8 mouse cellular contexts compared by ENCODE assay signal in genomic region chr1:43827002-43827762, GRCm38 (mm10). TPM values are rescaled to one million over a fixed set of nuclear protein-coding genes. Genes with fewer than 3 reads are reported as not detected.
DNase-seq lines count a peak whose midpoint lies in the region; ATAC-seq and TF ChIP-seq lines count a peak whose summit lies in the region.

No protein-coding gene starts in this region.

- H3K27me3 ChIP-seq in ES-Bruce4 (ENCODE audit: control insufficient read depth, insufficient read depth, low read length, poor library complexity, severe bottlenecking): no peaks in the 10 kb centered on the region
- H3K27me3 ChIP-seq in embryonic facial prominence, embryonic 14.5 days (replicated peaks; ENCODE audit: control insufficient read depth, insufficient read depth, low read length): no peaks in the 10 kb centered on the region
- no peaks in the 10 kb centered on the region for H3K27me3 ChIP-seq in hindbrain, embryonic 12.5 days
- H3K27me3 ChIP-seq in midbrain, embryonic 15.5 days (replicated peaks): no peaks in the 10 kb centered on the region
- no peaks in the 10 kb centered on the region for H3K27me3 ChIP-seq in thymus, adult 2 months (ENCODE audit: control insufficient read depth, insufficient read depth, low read length)

- 0% methylated on average over 47 of the region's 68 CpGs for WGBS in embryonic facial prominence, embryonic 14.5 days
- under 1% methylated on average over 68 of the region's 68 CpGs for WGBS in hindbrain, embryonic 12.5 days
- WGBS in midbrain, embryonic 15.5 days: under 1% methylated on average over 68 of the region's 68 CpGs
- WGBS in thymus, adult 2 months: under 1% methylated on average over 66 of the region's 68 CpGs

- H3K4me3 ChIP-seq in ES-Bruce4 (ENCODE audit: low read depth, low read length): peak overlapping the region; percentile 77
- peak overlapping the region; percentile 93 for H3K4me3 ChIP-seq in embryonic facial prominence, embryonic 14.5 days (ENCODE audit: low read depth, low read length)
- peak overlapping the region; percentile 89 for H3K4me3 ChIP-seq in hindbrain, embryonic 12.5 days
- peak overlapping the region; percentile 80 for H3K4me3 ChIP-seq in midbrain, embryonic 15.5 days
- peak overlapping the region; percentile 75 for H3K4me3 ChIP-seq in thymus, adult 2 months (ENCODE audit: control insufficient read depth, insufficient read depth, low read length)

- TF ChIP-seq EP300 in ES-Bruce4 (IDR thresholded peaks at IDR 0.05; ENCODE audit: insufficient read depth, low read depth, low read length): no peak

- TF ChIP-seq CTCF in ES-Bruce4 (IDR thresholded peaks at IDR 0.05; ENCODE audit: low read depth, low read length): no peak
- TF ChIP-seq CTCF in thymus, adult 2 months (IDR thresholded peaks at IDR 0.05; ENCODE audit: borderline replicate concordance, control insufficient read depth, extremely low read depth, insufficient read depth, low read length, poor library complexity): no peak

- peak overlapping the region; percentile 72 for H3K9ac ChIP-seq in ES-Bruce4 (ENCODE audit: low read depth, poor library complexity, severe bottlenecking)
- H3K9ac ChIP-seq in embryonic facial prominence, embryonic 14.5 days (ENCODE audit: low read depth, low read length): peak overlapping the region; percentile 87
- H3K9ac ChIP-seq in hindbrain, embryonic 12.5 days: peak overlapping the region; percentile 91
- H3K9ac ChIP-seq in midbrain, embryonic 15.5 days: peak overlapping the region; percentile 69

- DNase-seq in embryo, embryonic 10 days (ENCODE audit: low spot score): peak; percentile 63
- no peak for DNase-seq in embryo, embryonic 9.5 days (ENCODE audit: extremely low spot score)
- DNase-seq in embryonic facial prominence, embryonic 14.5 days (ENCODE audit: low spot score): peak; percentile 26
- peak; percentile 83 for DNase-seq in liver
- DNase-seq in thymus, adult 2 months: peak; percentile 61

- H3K4me2 ChIP-seq in embryonic facial prominence, embryonic 14.5 days (ENCODE audit: low read depth, low read length): peak overlapping the region; percentile 95
- H3K4me2 ChIP-seq in hindbrain, embryonic 12.5 days (replicated peaks): peak overlapping the region; percentile 91
- peak overlapping the region; percentile 82 for H3K4me2 ChIP-seq in midbrain, embryonic 15.5 days

- H3K4me1 ChIP-seq in ES-Bruce4 (ENCODE audit: control insufficient read depth, insufficient read depth, low read length): no peaks in the 10 kb centered on the region
- peaks cover 9% of the 10 kb centered on the region; the same call in 1 of the 2 replicates for H3K4me1 ChIP-seq in embryonic facial prominence, embryonic 14.5 days (ENCODE audit: control insufficient read depth, insufficient read depth, low read length)
- H3K4me1 ChIP-seq in hindbrain, embryonic 12.5 days: peaks cover 28% of the 10 kb centered on the region
- H3K4me1 ChIP-seq in midbrain, embryonic 15.5 days: peaks cover 26% of the 10 kb centered on the region
- no peaks in the 10 kb centered on the region for H3K4me1 ChIP-seq in thymus, adult 2 months (replicated peaks; ENCODE audit: control insufficient read depth, insufficient read depth, low read length)

- no peaks in the 10 kb centered on the region for H3K36me3 ChIP-seq in ES-Bruce4 (ENCODE audit: control insufficient read depth, insufficient read depth, low read length, poor library complexity, severe bottlenecking)
- H3K36me3 ChIP-seq in embryonic facial prominence, embryonic 14.5 days (ENCODE audit: control insufficient read depth, insufficient read depth, low read length): no peaks in the 10 kb centered on the region
- no peaks in the 10 kb centered on the region for H3K36me3 ChIP-seq in hindbrain, embryonic 12.5 days
- H3K36me3 ChIP-seq in midbrain, embryonic 15.5 days (replicated peaks): no peaks in the 10 kb centered on the region
- H3K36me3 ChIP-seq in thymus, adult 2 months (ENCODE audit: control insufficient read depth, insufficient read depth, low read length): no peaks in the 10 kb centered on the region

- peak; percentile 70 for TF ChIP-seq POLR2A in ES-Bruce4 (IDR thresholded peaks at IDR 0.05; ENCODE audit: insufficient read depth, low read length)
- TF ChIP-seq POLR2A in thymus, adult 2 months (IDR thresholded peaks at IDR 0.05; ENCODE audit: control insufficient read depth, extremely low read depth, insufficient read depth, low read length, poor library complexity): no peak

- H3K9me3 ChIP-seq in ES-Bruce4 (replicated peaks; ENCODE audit: control insufficient read depth, insufficient read depth, low read length, poor library complexity, severe bottlenecking): no peaks in the 10 kb centered on the region
- no peaks in the 10 kb centered on the region for H3K9me3 ChIP-seq in embryonic facial prominence, embryonic 14.5 days (ENCODE audit: control insufficient read depth, low read length)
- H3K9me3 ChIP-seq in hindbrain, embryonic 12.5 days (replicated peaks): no peaks in the 10 kb centered on the region
- no peaks in the 10 kb centered on the region for H3K9me3 ChIP-seq in midbrain, embryonic 15.5 days

- no peak overlapping the region for H3K27ac ChIP-seq in ES-Bruce4 (ENCODE audit: insufficient read depth, low read length)
- peak overlapping the region; percentile 86 for H3K27ac ChIP-seq in embryonic facial prominence, embryonic 14.5 days (replicated peaks; ENCODE audit: low read depth, low read length)
- peak overlapping the region; percentile 94 for H3K27ac ChIP-seq in hindbrain, embryonic 12.5 days
- H3K27ac ChIP-seq in midbrain, embryonic 15.5 days: peak overlapping the region; percentile 91
- H3K27ac ChIP-seq in thymus, adult 2 months (ENCODE audit: control insufficient read depth, insufficient read depth, low read length): no peak overlapping the region

- ATAC-seq in embryonic facial prominence, embryonic 14.5 days (ENCODE audit: low read depth): peak; percentile 76
- ATAC-seq in hindbrain, embryonic 12.5 days (ENCODE audit: low FRiP score): peak; percentile 86
- ATAC-seq in midbrain, embryonic 15.5 days (replicated peaks): peak; percentile 87

RNA-seq across cellular contexts. Expression of gene Uxs1, which starts 0.4 kb away (rescaled TPM):
- polyA plus RNA-seq in ES-Bruce4 (2011; ENCODE audit: insufficient read depth, insufficient read length, low read depth, missing spikeins): 23.9 and 24.4 TPM in 2 replicates
- polyA plus RNA-seq in embryonic facial prominence, embryonic 14.5 days (2014; fragmentation: Nextera tagmentation; extraction: Ambion mirVana): 32.7 and 33.6 TPM in 2 replicates
- polyA plus RNA-seq in hindbrain, embryonic 12.5 days (2016; fragmentation: Nextera tagmentation; extraction: Ambion mirVana): 22.5 and 24.6 TPM in 2 replicates
- 16.4 and 18.6 TPM in 2 replicates for polyA plus RNA-seq in midbrain, embryonic 15.5 days (2015; fragmentation: Nextera tagmentation; extraction: Ambion mirVana)
- polyA plus RNA-seq in thymus, adult 2 months (2012; rRNA removed): 9.0 and 11.0 TPM in 2 replicates

Comparison
In these comparisons a context has a peak if more than half of its experiments do, and no peak if none do; other contexts are left out.
1. H3K27ac ChIP-seq: peak in embryonic facial prominence, embryonic 14.5 days (single experiment), hindbrain, embryonic 12.5 days (single experiment) and midbrain, embryonic 15.5 days (single experiment); none in ES-Bruce4 (single experiment) and thymus, adult 2 months (single experiment).
2. Peak in every context shown above with its lines, with median percentiles within 50 percentile points of each other: H3K4me3 ChIP-seq, H3K9ac ChIP-seq, ATAC-seq and H3K4me2 ChIP-seq.